Mouse (Mus musculus) adrenal gland, postnatal 36 days (tissue): ENCODE results near the gene Rpl5. TPM values are rescaled to one million over a fixed set of nuclear protein-coding genes. Genes with fewer than 3 reads are reported as not detected.

Experiments used
- DNase-seq, 2 experiments: peaks; one replicate each; pipeline ENCODE4 v3.0.0; 2021; ENCODE audit warnings: mixed read lengths in 1 of 2
- total RNA-seq, 2 experiments: library from RNA; stranded (reverse); gene quantifications; 2 replicates each; pipeline ENCODE4 v1.2.3; 2021

The Rpl5 gene
- total RNA-seq, 2 experiments from 2014 or later = 57.8 to 72.1 TPM

- no peak for DNase-seq
Observed at GRCm38 (mm10) chr5:107942941-107943340, 42.6 kb downstream of the Rpl5 start.

GRCm38 (mm10) chr5:107943526-107943925 is 43.2 kb downstream of the Rpl5 start:
- DNase-seq = no peak

DNA sequence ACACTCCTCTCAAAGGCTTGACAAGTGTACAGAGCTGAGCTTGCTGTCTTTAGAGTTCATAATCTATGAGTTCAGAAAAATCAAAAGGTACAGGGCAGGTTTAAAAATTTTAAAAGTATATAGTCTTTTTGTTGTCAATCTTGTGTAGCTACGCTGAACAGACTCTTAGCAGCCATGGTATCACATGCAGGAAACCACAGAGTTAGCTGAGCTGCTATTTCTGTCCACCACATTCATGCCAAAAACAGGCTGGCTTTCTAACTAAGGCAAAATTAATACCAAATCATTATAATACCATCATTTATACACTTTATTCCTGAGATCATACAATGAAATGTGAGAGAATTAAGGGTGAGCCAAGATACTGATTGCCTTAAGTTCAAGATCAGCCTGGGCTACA is 46.2 kb downstream of the Rpl5 start:
- no peak for DNase-seq

- no peak for DNase-seq
Observed at GRCm38 (mm10) chr5:107947548-107947947, 47.2 kb downstream of the Rpl5 start.

DNA sequence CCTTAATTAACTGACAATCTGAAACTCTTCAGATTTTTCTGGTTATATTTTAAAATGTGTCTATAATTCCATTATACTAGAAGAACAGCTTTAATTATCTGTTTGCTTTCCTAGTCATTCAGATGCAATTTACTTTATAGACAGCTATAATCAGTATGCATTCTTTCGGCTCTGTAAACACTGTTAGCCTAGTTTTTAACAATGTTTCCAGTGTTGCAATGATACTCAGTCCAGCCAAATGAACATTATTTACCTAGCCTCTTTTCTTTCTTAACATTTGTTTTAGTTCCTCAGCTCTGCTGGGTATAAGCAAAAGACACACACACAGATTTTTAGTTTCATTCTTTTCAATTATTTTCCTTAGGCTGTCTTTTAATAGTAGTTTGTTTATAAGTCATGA is 48.6 kb downstream of the Rpl5 start:
- DNase-seq = no peak

GRCm38 (mm10) chr5:107949607-107950006 is 49.3 kb downstream of the Rpl5 start:
- no peak for DNase-seq

DNA sequence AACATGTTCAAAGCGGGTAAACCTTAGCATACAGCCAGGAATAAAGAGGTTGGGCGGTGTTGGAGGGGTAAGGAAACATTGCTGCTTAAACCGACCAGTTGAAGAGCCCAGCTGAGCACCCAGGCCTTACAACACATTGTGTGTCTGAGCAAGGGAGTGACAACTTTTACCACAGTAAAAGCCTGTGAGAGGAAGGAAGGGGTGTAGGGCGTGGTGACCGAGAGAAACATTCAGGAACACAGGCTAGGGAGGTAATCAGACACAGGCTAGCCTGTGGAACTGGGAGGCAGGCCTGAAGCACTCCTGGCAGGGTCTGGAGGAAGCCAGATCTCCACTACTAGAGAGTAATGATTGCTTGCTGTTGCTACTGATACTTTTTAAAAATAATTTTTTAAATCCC is 50.3 kb downstream of the Rpl5 start:
- no peak for DNase-seq

Other genes starting within 250 kb of the Rpl5 start
- under 1 TPM in 1 of 2 experiments, not detected in 1; 0.20 TPM for gene Gfi1, start 174.5 kb upstream of the Rpl5 start, total RNA-seq
- not detected for gene Ube2d2b, start 70.4 kb upstream of the Rpl5 start, total RNA-seq
- gene Evi5, start 25.4 kb upstream of the Rpl5 start, total RNA-seq = 10 to 100 TPM; 56.3 to 59.7 TPM
- gene Fam69a, start 86.6 kb downstream of the Rpl5 start, total RNA-seq = 1 to 10 TPM; 5.2 to 8.1 TPM
- 10 to 100 TPM; 17.8 to 29.2 TPM for gene Mtf2, start 165.2 kb downstream of the Rpl5 start, total RNA-seq
- 10 to 100 TPM; 65.8 to 71.8 TPM for gene Tmed5, start 232.1 kb downstream of the Rpl5 start, total RNA-seq
- 1 to 10 TPM; 1.1 to 1.9 TPM for gene Ccdc18, start 232.4 kb downstream of the Rpl5 start, total RNA-seq